Comparison of ENCODE assay signal across 8 mouse cellular contexts in the genomic region with DNA sequence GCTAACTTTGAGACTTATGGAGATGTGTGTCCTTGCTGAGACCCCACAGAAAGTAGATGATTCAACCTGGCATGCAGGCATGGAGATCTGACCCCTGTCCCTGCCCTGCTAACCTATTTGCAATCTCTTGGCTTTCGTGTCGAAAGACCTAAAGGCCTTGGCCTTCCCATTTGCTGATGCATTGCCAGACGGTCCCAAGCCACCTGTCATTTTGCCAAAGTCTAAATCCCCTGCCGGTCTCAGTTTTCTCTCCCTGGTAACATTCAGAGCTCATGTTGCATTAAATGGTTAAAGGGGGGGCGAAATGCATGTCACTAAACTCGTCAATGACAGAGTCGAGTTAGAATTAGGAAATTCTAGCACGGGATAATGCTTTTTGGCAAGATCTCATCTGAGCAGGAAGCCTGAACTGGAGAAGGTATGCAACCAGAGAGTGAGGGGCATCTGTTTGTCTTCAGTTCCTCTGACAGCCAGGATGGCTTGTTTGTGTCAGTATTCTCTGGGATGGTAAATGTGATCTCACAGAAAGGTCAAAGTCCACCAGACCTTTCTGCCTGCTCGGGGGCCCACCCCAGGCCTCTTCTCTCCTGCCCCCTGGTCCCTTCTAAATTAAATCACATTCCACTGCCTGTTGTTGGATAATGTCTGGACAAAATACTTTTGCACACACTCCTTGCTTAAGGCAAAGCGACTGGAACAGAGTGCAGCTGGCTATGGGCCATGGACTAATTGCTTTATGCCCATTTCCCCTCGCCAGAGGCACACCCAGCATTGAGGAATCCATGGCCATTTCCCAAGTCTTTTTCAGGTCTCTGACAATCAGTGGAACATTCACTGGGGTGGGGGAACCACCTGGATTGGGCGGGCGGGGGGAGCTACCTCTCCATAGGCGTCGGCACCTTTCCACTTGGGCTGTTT.
A peak's percentile ranks its signal among the peaks of the same experiment; 100 is the strongest.
DNase-seq lines count a peak whose midpoint lies in the region; ATAC-seq lines count a peak whose summit lies in the region.

No protein-coding gene starts in this region.

- H3K9me3 ChIP-seq in embryonic facial prominence, embryonic 15.5 days (replicated peaks), result no peaks in the 10 kb centered on the region
- H3K9me3 ChIP-seq in limb, embryonic 10.5 days (replicated peaks), result no peaks in the 10 kb centered on the region

- intact Hi-C loops in heart, postnatal 14 days (cut with DNase I), result loop anchor here (2.0 to 10.0 kb wide), 3 partner anchors 18 to 116 kb away; a partner anchor contains a TSS

- H3K36me3 ChIP-seq in embryonic facial prominence, embryonic 15.5 days, result no peaks in the 10 kb centered on the region
- peaks cover 7% of the 10 kb centered on the region for H3K36me3 ChIP-seq in limb, embryonic 10.5 days

- peak overlapping the region; percentile 79 for H3K27ac ChIP-seq in embryonic facial prominence, embryonic 15.5 days (replicated peaks)
- peak overlapping the region; percentile 72 for H3K27ac ChIP-seq in limb, embryonic 10.5 days

- 22% methylated on average over 15 of the region's 15 CpGs for WGBS in embryonic facial prominence, embryonic 15.5 days
- 19% methylated on average over 15 of the region's 15 CpGs for WGBS in limb, embryonic 10.5 days

- no peaks in the 10 kb centered on the region for H3K27me3 ChIP-seq in embryonic facial prominence, embryonic 15.5 days
- no peaks in the 10 kb centered on the region for H3K27me3 ChIP-seq in limb, embryonic 10.5 days (ENCODE audit: low read depth, poor library complexity, severe bottlenecking)

- DNase-seq in adrenal gland, postnatal 36 days, result peak; percentile 40 to 57
- peak; percentile 47 to 51 for DNase-seq in heart, postnatal 14 days
- peak; percentile 39 for DNase-seq in limb, embryonic 10.5 days (ENCODE audit: low spot score)
- peak; percentile 38 for DNase-seq in retina, postnatal 1 day
- DNase-seq in left cerebral cortex, adult 18-20 months (ENCODE audit: low spot score in 2 of 2), result no peak
- no peak for DNase-seq in layer of hippocampus, postnatal 36 days
- no peak for DNase-seq in thymus, postnatal 36 days

- peaks cover 20% of the 10 kb centered on the region for H3K4me1 ChIP-seq in embryonic facial prominence, embryonic 15.5 days
- H3K4me1 ChIP-seq in limb, embryonic 10.5 days, result peaks cover 61% of the 10 kb centered on the region

- no peak overlapping the region for H3K9ac ChIP-seq in embryonic facial prominence, embryonic 15.5 days

- H3K4me3 ChIP-seq in embryonic facial prominence, embryonic 15.5 days (replicated peaks), result no peak overlapping the region
- H3K4me3 ChIP-seq in limb, embryonic 10.5 days, result no peak overlapping the region

- peak; percentile 51 for ATAC-seq in embryonic facial prominence, embryonic 15.5 days (ENCODE audit: insufficient number of reproducible peaks, low FRiP score, low TSS enrichment, low read depth)

- no peak overlapping the region for H3K4me2 ChIP-seq in embryonic facial prominence, embryonic 15.5 days (replicated peaks)

Comparison
In these comparisons a context has a peak if more than half of its experiments do, and no peak if none do; other contexts are left out.
1. DNase-seq: peak in adrenal gland, postnatal 36 days (2 of 2), heart, postnatal 14 days (2 of 2), limb, embryonic 10.5 days (single experiment) and retina, postnatal 1 day (single experiment); none in left cerebral cortex, adult 18-20 months (0 of 2), layer of hippocampus, postnatal 36 days (0 of 2) and thymus, postnatal 36 days (0 of 2).